Mouse (Mus musculus) left cerebral cortex, postnatal 36 days (tissue): ENCODE results near the gene Mcts2. TPM values are rescaled to one million over a fixed set of nuclear protein-coding genes. Genes with fewer than 3 reads are reported as not detected.

ENCODE experiments used
- DNase-seq, 2 experiments: peaks; one replicate each; pipeline ENCODE4 v3.0.0; 2021 to 2022; ENCODE audit warnings: low spot score in 2 of 2, mixed read lengths in 1 of 2
- intact Hi-C: fragments of 180-260 bp; cut with DNase I; formaldehyde crosslinking; loops from one replicate; pipeline ENCODE4 v1.15.1; 2025
- total RNA-seq, 2 experiments: library from RNA; stranded (reverse); gene quantifications; 2 replicates each; pipeline ENCODE4 v1.2.3; 2021

Gene Mcts2
- total RNA-seq, 2 experiments from 2014 or later, result 17.0 to 18.9 TPM

GRCm38 (mm10) chr2:152717652-152718051 is 30.8 kb downstream of the Mcts2 start:
- intact Hi-C loops, result no loop called here
- no peak for DNase-seq

GRCm38 (mm10) chr2:152718076-152718475 is 31.2 kb downstream of the Mcts2 start:
- DNase-seq, result no peak
- intact Hi-C loops, result no loop called here

GRCm38 (mm10) chr2:152723651-152724331 is 37.0 kb downstream of the Mcts2 start:
- intact Hi-C loops, result no loop called here
- DNase-seq, result no peak

- intact Hi-C loops, result no loop called here
- DNase-seq, result no peak
Observed at GRCm38 (mm10) chr2:152724332-152724723, 37.5 kb downstream of the Mcts2 start.

- intact Hi-C loops, result no loop called here
- no peak for DNase-seq
Observed at GRCm38 (mm10) chr2:152725178-152725750, 38.4 kb downstream of the Mcts2 start.

GRCm38 (mm10) chr2:152726213-152726612 is 39.4 kb downstream of the Mcts2 start:
- DNase-seq, result no peak
- intact Hi-C loops, result no loop called here

- intact Hi-C loops, result no loop called here
- DNase-seq, result no peak
Observed at GRCm38 (mm10) chr2:152726751-152727335, 40.0 kb downstream of the Mcts2 start.

GRCm38 (mm10) chr2:152727795-152728510 is 41.1 kb downstream of the Mcts2 start:
- intact Hi-C loops, result no loop called here

GRCm38 (mm10) chr2:152728594-152728993 is 41.8 kb downstream of the Mcts2 start:
- DNase-seq, result no peak
- intact Hi-C loops, result no loop called here

More at GRCm38 (mm10) chr2:152727795-152728510, 41.1 kb downstream of the Mcts2 start:
- DNase-seq, result no peak

- intact Hi-C loops, result no loop called here
- DNase-seq, result no peak
Observed at GRCm38 (mm10) chr2:152729013-152729635, 42.3 kb downstream of the Mcts2 start.

- intact Hi-C loops, result no loop called here
- no peak for DNase-seq
Observed at GRCm38 (mm10) chr2:152729636-152730020, 42.8 kb downstream of the Mcts2 start.

GRCm38 (mm10) chr2:152733201-152733600 is 46.4 kb downstream of the Mcts2 start:
- DNase-seq, result no peak
- intact Hi-C loops, result no loop called here

- DNase-seq, result no peak
- intact Hi-C loops, result no loop called here
Observed at GRCm38 (mm10) chr2:152734501-152734900, 47.7 kb downstream of the Mcts2 start.

GRCm38 (mm10) chr2:152734984-152735383 is 48.1 kb downstream of the Mcts2 start:
- DNase-seq, result peak; percentile 87 to 90
- intact Hi-C loops, result loop anchor here (5.0 kb wide), 2 partner anchors 38 to 42 kb away; no protein-coding TSS in a partner anchor

GRCm38 (mm10) chr2:152736090-152736601 is 49.3 kb downstream of the Mcts2 start, which contains the start of gene Id1:
Gene Id1 (plus strand): TSS chr2:152736251.
- intact Hi-C loops, result loop anchor here (5.0 kb wide), 2 partner anchors 39 to 41 kb away; no protein-coding TSS in a partner anchor
- peak; percentile 39 to 60 for DNase-seq

- intact Hi-C loops, result loop anchor here (5.0 kb wide), 2 partner anchors 39 to 41 kb away; no protein-coding TSS in a partner anchor
- peak in 1 of 2 experiments; percentile 17 for DNase-seq
Observed at GRCm38 (mm10) chr2:152736748-152737147, 49.9 kb downstream of the Mcts2 start.
